Mouse (Mus musculus) gastrocnemius, postnatal 25 days (tissue): ENCODE data around the gene Pno1. TPM values are rescaled to one million over a fixed set of nuclear protein-coding genes. Genes with fewer than 3 reads are reported as not detected.
"Not testable (repeated sequence)": the region's sequence is repeated elsewhere in the genome, so short reads cannot be mapped to it uniquely, and the experiment has no call there.

Source experiments
- DNase-seq: peaks from one replicate; pipeline ENCODE4 v3.0.0; 2022
- long read RNA-seq, 2 experiments: library from polyadenylated mRNA; stranded (forward); transcript quantifications; one replicate each; pipeline ENCODE4 v2.0.0; 2021
- total RNA-seq, 2 experiments: library from RNA; stranded (reverse); gene quantifications; 1 replicate in 1 of 2; 2 replicates in 1 of 2; pipeline ENCODE4 v1.2.3; 2021

Pno1 gene
- total RNA-seq, result 10 to 100 TPM; 44.0 to 45.6 TPM
- long read RNA-seq, experiment 1, transcript Pno1-201 (7 exons, 1,544 nt), result major isoform, 96 of 101 reads
- long read RNA-seq, experiment 1, partial matches to known transcripts, result 1 of 101 reads
- long read RNA-seq, experiment 1, other reads (novel, unspliced or antisense), result 4 of 101 reads
- long read RNA-seq, experiment 2, transcript Pno1-201 (7 exons, 1,544 nt), result major isoform, 121 of 123 reads
- long read RNA-seq, experiment 2, partial matches to known transcripts, result 0 of 123 reads
- long read RNA-seq, experiment 2, other reads (novel, unspliced or antisense), result 2 of 123 reads

DNA sequence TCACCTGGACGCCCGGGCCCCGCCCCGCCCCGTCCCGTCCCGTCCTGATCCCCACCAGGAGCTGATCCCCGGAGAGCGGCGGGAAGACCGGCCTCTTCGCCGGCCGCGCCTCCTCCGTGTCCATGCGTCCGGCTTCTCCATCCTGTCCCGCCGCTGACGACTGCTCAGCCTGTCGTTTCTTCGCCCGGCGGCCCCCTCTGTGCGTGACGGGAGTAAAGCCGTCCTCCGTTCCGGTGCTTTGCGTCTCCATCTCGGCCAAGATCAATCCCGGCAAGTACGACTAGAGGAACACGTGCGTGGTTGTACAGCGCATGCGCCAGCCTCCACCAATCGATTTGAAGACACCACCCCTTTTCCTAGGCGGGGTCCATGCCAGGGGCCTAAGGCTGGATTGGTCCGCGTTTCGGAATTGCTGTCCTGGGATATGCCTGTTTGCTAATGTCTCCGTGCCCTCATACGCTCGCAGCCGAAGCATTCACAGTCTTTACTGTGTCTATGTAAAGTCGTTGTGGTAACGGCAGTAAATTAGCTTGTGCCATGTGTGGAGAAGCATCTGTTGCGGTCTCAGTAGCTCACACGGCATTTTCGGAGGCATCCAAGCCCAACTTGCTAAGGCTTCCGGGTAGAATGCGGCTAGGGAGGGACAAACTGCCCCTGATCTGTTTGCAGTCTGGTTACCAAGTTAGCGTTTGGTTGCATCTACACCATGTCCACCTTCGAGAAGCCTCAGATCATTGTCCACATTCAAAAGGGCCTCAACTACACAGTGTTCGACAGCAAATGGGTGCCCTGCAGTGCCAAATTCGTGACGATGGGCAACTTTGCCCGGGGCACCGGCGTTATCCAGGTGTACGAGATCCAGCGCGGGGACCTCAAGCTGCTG, at the start of gene Pno1:
Pno1 (minus strand) TSS at position 311 of the 883 bp plus-strand sequence.
- peak; percentile 94 for DNase-seq

DNA sequence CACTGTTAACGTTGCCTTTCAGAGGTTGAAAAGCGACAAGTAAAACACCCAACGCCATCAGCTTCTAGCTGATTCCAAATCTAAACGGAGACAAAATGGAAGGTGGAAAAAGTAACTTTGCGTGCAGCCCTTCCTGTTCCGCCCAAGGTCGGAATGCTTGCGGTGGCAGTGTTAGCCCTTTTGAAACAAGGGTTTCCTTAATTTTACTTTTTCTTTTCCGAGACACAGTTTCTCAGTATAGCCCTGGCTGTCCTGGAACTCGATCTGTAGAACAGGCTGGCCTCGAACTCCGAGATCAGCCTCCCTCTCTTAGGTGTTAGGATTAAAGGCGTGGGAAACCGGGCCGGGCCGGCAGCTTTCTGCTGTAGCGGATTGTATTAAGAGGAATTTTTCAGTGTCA, 46.5 kb upstream of the Pno1 start:
- DNase-seq, result no peak

DNA sequence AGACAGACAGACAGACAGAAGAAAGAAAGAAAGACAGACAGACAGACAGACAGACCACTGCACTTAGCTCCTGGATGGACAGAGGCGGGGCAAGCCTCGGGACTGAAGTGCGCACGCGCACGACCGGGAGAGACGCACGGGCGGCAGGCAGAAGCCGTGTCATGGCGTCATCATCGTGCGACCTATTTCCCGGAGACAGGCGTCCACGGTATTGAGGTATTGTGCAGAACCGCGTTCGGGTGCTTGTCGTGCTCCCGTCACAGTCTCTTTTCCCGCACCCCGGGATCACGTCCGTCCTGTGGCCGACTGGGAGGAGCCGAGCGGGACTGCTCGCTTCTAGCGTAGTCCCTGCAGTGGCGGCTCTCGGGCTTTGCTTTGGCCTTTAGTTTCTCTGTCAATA, 46.1 kb upstream of the Pno1 start, which contains the start of gene C1d:
C1d (plus strand) TSS at position 137 of the 400 bp plus-strand sequence.
- peak; percentile 90 for DNase-seq

DNA sequence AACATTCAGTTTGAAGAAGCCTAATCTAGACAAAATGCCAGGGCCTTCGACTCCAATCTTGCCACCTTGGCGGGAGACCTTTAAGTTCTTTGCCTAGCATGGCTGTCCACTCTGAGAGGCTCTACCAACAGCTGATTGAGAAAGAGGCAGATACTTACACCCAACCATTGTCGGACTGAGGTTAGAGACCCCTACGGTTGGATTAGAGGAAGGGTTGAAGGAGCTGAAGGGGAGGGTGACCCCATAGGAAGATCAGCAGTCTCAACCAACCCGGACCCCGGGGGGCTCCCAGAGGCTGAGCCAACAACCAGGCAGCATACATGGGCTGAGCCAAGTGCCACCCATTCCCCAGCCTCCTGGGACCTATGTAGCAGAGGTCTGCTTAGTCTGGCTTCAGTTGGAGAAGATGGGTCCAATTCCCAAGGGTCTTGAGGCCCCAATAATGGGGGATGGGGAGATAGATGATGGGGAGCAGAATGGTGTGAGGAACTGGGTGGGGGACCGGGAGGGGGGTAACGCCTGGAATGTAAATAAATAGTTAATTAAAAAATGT, 45.5 kb upstream of the Pno1 start:
- DNase-seq, result no peak

DNA sequence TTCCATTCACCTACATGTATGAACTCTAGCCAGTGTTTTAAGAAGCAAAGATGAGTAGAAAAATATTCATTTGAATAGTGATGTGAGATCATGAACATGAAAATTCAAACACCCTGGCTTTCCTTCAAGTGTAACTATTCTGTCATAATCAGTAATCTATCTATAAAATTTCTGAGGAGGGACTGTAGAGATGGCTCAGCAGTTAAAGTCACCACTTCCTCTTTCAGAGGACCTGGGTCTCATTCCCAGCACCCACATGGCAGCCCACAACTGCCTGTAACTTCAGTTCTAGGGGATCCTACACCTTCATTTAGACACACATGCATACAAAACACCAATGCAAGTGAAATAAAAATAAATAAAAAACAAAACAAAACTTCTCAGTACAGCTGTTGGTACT, 37.3 kb upstream of the Pno1 start:
- DNase-seq, result no peak

DNA sequence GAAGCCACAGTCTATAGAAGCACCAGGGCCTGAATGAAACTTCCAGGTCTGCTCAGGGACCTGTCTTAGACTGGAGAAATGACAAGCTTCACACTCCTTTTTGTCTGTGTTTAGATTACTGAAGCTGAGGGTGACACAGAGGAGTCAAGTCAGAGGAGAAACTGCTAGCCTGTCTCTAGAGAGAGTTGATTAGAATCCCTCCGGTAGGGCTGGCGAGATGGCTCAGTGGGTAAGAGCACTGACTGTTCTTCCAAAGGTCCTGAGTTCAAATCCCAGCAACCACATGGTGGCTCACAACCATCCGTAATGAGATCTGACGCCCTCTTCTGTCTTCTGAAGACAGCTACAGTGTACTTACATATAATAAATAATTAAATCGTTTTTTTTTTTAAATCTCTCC, 27.2 kb upstream of the Pno1 start:
- DNase-seq, result not testable (repeated sequence)

DNA sequence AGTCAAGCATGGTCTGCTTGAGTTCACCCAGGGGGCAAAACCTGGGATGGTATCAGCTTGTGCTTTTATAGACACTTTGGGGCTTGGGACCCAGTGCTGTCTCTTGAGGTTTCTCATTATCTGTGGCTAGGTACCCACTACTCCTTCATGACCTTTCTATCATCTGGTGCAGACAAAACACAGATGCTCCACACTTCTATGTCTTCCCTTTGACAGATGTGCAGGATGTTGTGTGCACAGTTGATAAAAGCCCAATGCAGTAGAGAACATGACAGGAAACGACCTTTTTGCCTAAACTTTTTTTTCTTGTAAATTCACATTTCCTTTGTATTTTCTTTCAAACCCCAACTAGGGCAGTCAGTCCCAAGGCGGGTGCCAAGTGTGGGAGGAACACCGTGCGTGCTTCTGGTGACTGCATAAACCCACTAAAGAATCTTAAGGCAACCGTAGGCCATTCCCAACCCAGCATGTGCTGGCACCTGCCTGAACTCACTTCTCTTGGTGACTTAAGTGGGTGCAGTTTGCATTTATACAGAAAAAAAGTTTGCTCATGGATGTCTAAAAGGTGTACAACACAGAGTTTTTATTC, 25.2 kb upstream of the Pno1 start:
- DNase-seq, result no peak

DNA sequence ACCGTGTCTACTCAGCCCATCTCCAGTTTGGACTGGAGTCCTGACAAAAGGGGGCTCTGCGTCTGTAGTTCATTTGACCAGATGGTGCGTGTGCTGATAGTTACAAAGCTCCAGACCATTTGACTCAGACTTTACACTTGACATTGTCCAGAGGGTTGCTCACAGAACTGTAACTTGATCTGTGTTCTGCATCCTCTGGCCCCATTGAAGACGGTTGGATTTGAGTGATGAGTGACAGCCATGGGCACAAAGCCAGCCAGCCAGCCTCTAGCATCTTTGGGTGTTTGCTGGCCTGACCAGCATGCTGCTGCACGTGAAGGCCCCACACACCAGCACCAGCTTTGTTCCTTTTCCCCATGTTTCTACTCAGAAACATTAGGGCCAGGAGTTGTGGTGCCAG, 21.4 kb upstream of the Pno1 start:
- no peak for DNase-seq

DNA sequence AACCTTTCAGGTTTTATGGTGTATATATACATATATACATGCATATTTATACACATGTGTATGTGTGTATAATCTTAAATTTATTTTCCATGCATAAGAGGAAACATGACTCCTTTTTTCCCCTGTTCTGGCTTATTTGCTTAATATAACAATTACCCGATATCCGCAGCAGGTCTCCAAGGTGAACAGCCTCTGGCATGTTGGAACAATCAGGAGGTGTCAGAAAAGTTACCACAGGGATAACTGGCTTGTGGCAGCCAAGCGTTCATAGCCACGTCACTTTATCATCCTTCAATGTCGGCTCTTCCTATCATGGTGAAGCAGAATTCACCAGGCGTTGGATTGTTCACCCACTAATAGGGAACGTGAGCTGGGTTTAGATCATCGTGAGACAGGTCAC, 9.8 kb upstream of the Pno1 start:
- no peak for DNase-seq

DNA sequence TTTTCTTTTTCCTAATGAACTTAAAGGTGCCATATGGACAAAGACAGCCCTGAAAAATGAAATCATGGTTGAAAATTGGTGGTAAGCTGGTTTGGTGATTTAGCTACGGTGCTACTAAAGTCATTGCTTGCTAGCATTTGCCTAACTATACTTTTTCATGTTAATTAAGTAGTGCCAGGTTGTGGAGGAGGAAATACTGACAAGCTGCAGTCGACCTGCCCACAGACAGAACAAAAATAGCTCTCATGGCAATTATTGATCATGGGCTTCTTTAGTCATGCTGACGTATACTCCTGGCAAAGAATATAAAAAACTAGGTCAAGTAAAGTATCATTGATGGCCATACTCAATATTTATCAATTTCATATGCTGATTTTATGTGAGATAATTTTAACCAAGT, 4.1 kb upstream of the Pno1 start:
- no peak for DNase-seq

DNA sequence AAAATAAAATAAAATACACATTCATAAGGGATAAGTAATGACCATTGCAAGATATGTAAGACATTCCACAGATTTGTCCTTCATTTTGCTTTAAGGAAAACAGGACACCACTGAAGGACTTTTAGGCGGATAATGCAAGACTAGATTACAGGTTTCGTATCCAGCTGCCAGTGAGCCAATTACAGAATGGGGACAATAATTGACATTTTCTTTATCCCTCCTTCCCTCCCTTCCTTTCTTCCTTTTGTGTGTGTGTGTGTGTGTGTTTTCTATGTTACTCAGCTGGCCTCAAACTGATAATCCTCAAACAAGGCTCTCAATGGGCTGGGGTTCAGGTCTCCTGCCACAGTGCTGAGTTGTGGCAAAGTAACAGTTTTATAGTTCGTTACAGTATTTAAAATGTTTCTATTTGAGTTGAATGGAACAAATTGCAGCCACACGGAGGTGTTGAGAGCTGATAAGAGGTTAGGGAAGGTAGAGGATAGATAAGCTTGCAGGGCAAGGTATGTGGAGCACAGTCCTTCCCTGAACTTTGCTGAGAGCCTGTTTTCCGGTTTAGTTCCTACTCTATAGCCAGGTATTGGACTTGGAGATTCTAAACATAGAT, 1.6 kb upstream of the Pno1 start:
- DNase-seq, result no peak

DNA sequence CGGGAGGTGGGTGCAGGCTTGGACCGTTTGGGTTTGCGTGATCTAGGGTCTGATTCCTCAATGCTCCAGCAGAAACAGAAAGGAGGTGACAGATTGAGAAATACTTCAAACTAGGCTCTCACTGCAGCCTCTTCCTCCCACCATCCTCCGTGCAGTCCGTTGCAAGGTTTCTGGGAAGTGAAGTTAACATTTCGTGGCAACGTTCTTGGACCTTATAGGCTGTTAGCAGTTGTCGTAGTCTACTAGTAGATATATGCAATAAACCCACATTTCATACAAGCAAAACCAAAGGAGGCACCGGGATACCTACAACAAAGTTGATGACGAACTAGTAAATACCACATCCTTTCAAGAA, 750 bp upstream of the Pno1 start:
- no peak for DNase-seq

DNA sequence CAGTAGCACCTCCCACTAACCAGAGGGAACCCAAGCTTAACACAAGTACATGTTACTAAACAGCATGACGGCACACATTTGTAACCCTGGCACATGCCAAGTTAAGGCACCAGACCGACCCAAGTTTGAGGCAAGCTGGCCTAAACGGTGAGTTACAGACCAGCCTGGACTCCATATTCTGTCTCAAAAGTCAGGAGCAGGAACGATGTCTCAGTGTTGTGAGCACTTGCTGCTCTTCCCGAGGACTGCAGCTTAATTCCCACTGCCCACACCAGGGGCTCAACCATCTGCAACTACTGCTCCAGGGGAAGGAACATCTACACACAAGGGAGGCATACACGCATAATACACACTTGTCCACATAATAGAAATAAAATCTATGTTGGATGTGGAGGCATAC, 8.9 kb downstream of the Pno1 start:
- DNase-seq, result no peak

DNA sequence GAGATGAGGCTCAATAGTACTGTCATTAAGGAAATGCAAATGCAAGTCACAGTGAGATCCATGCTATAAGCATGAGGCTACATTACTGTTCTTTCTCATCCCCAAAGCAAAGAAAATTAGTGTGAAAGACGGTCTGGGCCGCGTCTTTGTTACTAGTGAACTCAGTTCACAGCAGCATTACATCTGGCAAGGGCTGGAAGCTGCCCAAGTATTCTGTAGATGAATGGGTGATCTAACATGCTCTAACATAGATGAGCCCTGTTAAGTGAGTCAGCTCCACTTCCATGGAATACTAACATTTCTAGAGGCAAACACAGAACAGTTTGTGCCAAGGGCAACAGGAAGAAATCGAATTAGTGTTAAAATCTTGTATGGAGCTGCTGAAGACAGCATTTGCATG, 10.4 kb downstream of the Pno1 start:
- DNase-seq, result no peak

DNA sequence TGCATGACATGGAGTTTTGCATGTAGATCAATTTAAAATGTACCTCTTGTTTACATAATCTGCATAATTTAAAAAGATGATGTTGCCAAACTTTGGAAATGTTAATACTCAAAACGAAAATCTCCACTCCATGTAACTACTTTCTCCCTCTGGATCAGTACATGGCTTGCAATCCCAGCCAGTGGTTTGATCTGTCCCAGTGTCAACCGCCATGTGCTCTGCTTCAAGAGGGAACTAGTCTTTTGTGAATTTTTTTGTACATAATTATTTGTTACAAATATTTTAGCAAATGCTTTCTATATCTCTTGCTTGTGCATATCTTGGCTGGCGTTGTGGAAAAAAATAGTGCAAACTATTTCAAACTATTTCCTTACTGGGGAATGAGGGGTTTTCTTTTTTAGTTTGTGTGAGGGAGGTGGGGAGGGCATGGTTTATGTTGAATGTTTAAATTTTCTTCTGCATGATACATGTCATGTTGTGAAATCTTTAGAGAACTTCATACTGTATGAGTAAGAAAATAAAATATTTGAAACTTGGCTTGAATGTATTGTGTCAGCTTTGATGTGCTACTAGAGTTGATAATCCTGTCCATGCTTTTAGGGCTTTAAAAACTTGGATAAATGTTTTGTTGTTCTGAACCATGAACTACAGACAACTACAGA, 11.4 kb downstream of the Pno1 start:
- no peak for DNase-seq

DNA sequence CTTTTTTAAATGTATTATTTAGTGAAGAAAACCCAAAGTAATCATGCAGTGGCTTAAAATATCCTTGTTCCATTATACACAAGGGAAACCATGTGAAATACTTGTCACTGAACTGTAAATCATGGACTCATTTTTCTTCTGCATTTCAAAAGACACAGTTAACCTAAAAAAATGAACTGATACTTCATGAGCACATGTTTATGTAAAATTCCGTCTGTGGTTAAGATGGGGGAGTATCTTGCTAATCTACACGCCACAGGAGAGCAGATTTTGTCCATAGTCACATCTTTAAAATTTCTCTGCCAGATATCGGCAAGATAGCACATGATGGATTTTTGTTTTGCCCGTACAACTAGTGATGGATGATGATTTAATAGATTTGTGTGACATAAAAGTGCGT, 12.2 kb downstream of the Pno1 start:
- no peak for DNase-seq

DNA sequence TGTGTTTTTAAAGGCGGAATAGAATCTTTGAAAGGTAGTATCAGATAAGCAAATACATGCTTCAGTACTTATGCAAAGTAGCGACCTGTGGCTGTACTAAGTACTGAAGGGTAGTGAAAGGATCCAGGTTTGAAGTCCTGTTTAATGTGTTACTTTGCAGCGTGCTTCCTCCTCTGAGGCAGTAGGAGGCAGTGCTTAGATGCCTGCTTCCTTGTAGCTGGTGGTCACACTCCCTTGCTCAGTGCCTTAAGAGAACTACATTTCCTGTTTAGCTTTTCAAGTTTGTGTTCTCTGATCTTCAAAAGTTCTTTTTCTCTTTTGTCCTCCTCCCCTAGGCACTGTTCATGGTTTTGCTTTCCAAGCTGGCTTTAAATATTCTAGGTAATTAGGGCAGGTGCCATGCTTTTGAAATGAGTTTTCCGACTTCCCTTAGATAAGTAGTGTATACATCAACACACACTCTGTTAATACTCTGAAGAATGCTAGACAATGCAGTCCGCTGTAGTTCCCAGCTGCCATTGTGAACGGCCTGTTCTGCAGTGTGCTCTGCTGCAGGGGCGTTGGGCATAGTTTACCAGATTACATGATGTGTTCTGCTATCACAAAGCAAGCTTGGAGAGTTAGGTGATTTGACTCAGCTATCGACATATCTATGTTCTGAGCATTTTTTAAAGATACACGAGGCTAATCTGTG, 19.1 kb downstream of the Pno1 start:
- DNase-seq, result no peak

DNA sequence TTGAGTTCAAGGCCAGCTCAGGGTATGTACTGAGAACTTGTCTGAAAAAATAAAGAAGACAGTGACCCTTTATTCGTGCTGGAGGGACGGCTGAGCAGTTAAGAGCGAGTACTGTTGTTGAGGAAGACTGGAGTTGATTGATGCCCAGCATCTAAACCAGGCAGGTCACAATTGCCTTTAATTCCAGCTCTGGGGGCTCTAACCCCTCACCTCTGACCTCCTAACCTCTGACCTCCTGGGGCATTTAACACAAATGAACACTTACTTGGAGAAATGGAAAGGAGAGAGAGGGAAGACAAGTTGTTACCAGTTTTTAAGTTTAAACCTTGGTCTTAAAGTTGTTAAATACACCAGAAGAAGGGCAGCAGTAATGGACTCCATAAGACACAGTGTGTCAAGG, 22.6 kb downstream of the Pno1 start:
- no peak for DNase-seq

DNA sequence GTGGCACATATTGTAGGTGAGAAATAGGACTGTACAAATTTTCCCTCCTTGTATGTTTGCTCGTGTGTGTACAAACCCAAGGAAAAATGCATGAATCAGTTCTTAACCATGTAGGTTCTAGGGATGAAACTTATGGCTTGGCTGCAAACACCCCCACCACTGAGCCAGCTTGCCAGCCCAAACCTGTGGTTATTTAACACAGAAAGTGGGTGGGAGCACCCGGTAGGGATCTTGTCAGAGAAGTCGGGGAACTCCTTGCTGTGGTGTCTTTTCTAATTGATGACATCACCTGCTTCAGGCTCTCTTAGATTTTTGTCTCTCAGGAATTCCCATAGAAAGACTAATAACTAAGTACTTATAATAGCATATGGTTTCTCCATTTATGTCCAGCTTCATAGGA, 23.7 kb downstream of the Pno1 start:
- DNase-seq, result no peak

DNA sequence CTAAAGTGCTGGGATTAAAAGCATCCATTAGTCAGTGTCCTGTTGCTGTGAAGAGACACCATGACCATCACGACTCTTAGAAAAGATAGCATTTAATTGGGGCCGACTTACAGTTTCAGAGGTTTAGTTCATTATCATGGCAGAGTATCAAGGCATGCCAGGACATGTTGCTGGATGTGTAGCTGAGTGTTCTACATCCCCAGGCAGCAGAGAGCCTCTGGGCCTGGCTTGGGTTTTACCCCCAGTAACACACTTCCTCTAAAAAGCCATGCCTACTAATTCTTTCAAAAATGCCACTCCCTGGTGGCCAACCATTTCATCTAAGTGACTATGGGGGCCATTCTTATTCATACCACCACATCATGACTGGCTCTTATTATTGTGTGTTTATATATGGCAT, 28.2 kb downstream of the Pno1 start:
- no peak for DNase-seq

DNA sequence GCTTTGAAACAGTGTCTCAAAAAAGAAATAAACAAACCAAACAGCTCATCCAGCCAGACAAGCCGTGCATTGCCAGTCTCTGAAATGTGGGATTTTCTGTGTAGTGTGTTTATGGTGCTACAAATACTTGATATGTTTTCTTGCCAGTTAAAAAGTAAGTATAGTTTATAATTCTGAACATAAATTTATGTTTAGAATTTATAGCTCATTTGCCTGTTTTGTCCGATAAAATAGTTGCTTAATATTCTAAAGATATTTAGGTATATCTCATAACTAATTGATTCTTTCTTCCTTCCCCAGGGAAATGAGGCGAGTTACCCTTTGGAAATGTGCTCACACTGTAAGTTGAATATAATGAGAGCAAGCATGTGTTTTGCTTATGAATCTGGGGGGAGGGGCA, 29.6 kb downstream of the Pno1 start, which contains the start of gene Wdr92:
Wdr92 (plus strand) TSS at position 301 of the 400 bp plus-strand sequence.
- DNase-seq, result no peak
